Mouse (Mus musculus) gastrocnemius, postnatal 14 days (tissue): ENCODE data around the gene Scgb1c1. TPM values are rescaled to one million over a fixed set of nuclear protein-coding genes. Genes with fewer than 3 reads are reported as not detected.
"Not testable (repeated sequence)": the region's sequence is repeated elsewhere in the genome, so short reads cannot be mapped to it uniquely, and the experiment has no call there.

Experiments used
- DNase-seq: peaks from one replicate; pipeline ENCODE4 v3.0.0; 2021; ENCODE audit warnings: mixed read lengths
- intact Hi-C: fragments of 180-260 bp; cut with DNase I; formaldehyde crosslinking; loops from one replicate; pipeline ENCODE4 v1.15.1; 2025; ENCODE audit warnings: low total_unique reads
- total RNA-seq, 2 experiments: library from RNA; stranded (reverse); gene quantifications; 2 replicates each; pipeline ENCODE4 v1.2.3; 2021

Gene Scgb1c1
- total RNA-seq, 2 experiments from 2014 or later = not detected

GRCm38 (mm10) chr7:140864761-140865160 lies 19.4 kb downstream of the Scgb1c1 start:
- no peak for DNase-seq
- intact Hi-C loops = no loop called here

- no peak for DNase-seq
- intact Hi-C loops = no loop called here
Observed at GRCm38 (mm10) chr7:140874224-140874623, 28.9 kb downstream of the Scgb1c1 start.

GRCm38 (mm10) chr7:140877364-140877763 lies 32.0 kb downstream of the Scgb1c1 start:
- intact Hi-C loops = no loop called here
- DNase-seq = no peak

- DNase-seq = no peak
- intact Hi-C loops = no loop called here
Observed at GRCm38 (mm10) chr7:140879355-140879754, 34.0 kb downstream of the Scgb1c1 start.

- intact Hi-C loops = no loop called here
- no peak for DNase-seq
Observed at GRCm38 (mm10) chr7:140880419-140880818, 35.1 kb downstream of the Scgb1c1 start.

GRCm38 (mm10) chr7:140880865-140881515 lies 35.6 kb downstream of the Scgb1c1 start:
- intact Hi-C loops = no loop called here

GRCm38 (mm10) chr7:140881696-140882468 lies 36.5 kb downstream of the Scgb1c1 start, which contains the start of the genes Psmd13 and Sirt3:
Psmd13 (plus strand) TSS chr7:140881968.
Sirt3 (minus strand) TSS chr7:140882309.
- intact Hi-C loops = no loop called here

More at GRCm38 (mm10) chr7:140880865-140881515, 35.6 kb downstream of the Scgb1c1 start:
- no peak for DNase-seq

GRCm38 (mm10) chr7:140882469-140882803 lies 37.1 kb downstream of the Scgb1c1 start:
- DNase-seq = no peak
- intact Hi-C loops = no loop called here

More at GRCm38 (mm10) chr7:140881696-140882468, 36.5 kb downstream of the Scgb1c1 start, which contains the start of the genes Psmd13 and Sirt3:
- DNase-seq = peak; percentile 95

- intact Hi-C loops, DNase-seq: not testable (repeated sequence)
Observed at GRCm38 (mm10) chr7:140890636-140891035, 45.3 kb downstream of the Scgb1c1 start.

GRCm38 (mm10) chr7:140894031-140894430 lies 48.7 kb downstream of the Scgb1c1 start:
- intact Hi-C loops = no loop called here
- no peak for DNase-seq

GRCm38 (mm10) chr7:140894611-140895010 lies 49.3 kb downstream of the Scgb1c1 start:
- DNase-seq = no peak
- intact Hi-C loops = no loop called here

Other genes with a start within 250 kb of the Scgb1c1 start
- not detected for gene Olfr46, start 244.3 kb upstream of the Scgb1c1 start, total RNA-seq
- not detected for gene Olfr61, start 216.6 kb upstream of the Scgb1c1 start, total RNA-seq
- gene Olfr53, start 199.1 kb upstream of the Scgb1c1 start, total RNA-seq = not detected
- gene Olfr539, start 185.6 kb upstream of the Scgb1c1 start, total RNA-seq = not detected
- gene Olfr45, start 163.6 kb upstream of the Scgb1c1 start, total RNA-seq = not detected
- not detected for gene Olfr541, start 148.3 kb upstream of the Scgb1c1 start, total RNA-seq
- gene Cyp2e1, start 81.8 kb upstream of the Scgb1c1 start, total RNA-seq = under 1 TPM; 0.21 to 0.33 TPM
- not detected for gene Syce1, start 57.7 kb upstream of the Scgb1c1 start, total RNA-seq
- gene Zfp941, start 23.4 kb upstream of the Scgb1c1 start, total RNA-seq = not detected
- gene Urah, start 10.5 kb upstream of the Scgb1c1 start, total RNA-seq = not detected
- not detected for gene Odf3, start 2.3 kb downstream of the Scgb1c1 start, total RNA-seq
- not detected for gene Gm45785, start 10.8 kb downstream of the Scgb1c1 start, total RNA-seq
- 10 to 100 TPM; 13.9 to 16.2 TPM for gene Ric8a, start 11.4 kb downstream of the Scgb1c1 start, total RNA-seq
- 10 to 100 TPM in 1 of 2 experiments, 1 to 10 TPM in 1; 8.3 to 11.1 TPM for gene Bet1l, start 12.0 kb downstream of the Scgb1c1 start, total RNA-seq
- gene Psmd13, start 36.4 kb downstream of the Scgb1c1 start, total RNA-seq = 10 to 100 TPM; 93.5 to 94.2 TPM
- 10 to 100 TPM; 19.5 to 24.7 TPM for gene Sirt3, start 36.8 kb downstream of the Scgb1c1 start, total RNA-seq
- 1,000 to 10,000 TPM; 1,269 to 1,458 TPM for gene Cox8b, start 54.9 kb downstream of the Scgb1c1 start, total RNA-seq
- gene Nlrp6, start 75.4 kb downstream of the Scgb1c1 start, total RNA-seq = not detected
- 1 to 10 TPM; 6.7 to 6.9 TPM for gene Pgghg, start 95.8 kb downstream of the Scgb1c1 start, total RNA-seq
- gene Ifitm5, start 104.7 kb downstream of the Scgb1c1 start, total RNA-seq = not detected
- gene Gm45717, start 110.4 kb downstream of the Scgb1c1 start, total RNA-seq = not detected
- 100 to 1,000 TPM in 1 of 2 experiments, 10 to 100 TPM in 1; 83.9 to 105 TPM for gene Ifitm2, start 110.4 kb downstream of the Scgb1c1 start, total RNA-seq
- 1 to 10 TPM; 1.3 to 1.4 TPM for gene Ifitm1, start 121.7 kb downstream of the Scgb1c1 start, total RNA-seq
- gene Ifitm3, start 165.2 kb downstream of the Scgb1c1 start, total RNA-seq = 10 to 100 TPM; 44.9 to 54.0 TPM
- not detected for gene Ifitm6, start 172.4 kb downstream of the Scgb1c1 start, total RNA-seq
- gene Gm17387, start 183.6 kb downstream of the Scgb1c1 start, total RNA-seq = not detected
- gene B4galnt4, start 215.6 kb downstream of the Scgb1c1 start, total RNA-seq = under 1 TPM in 1 of 2 experiments, not detected in 1; 0.23 TPM
- not detected for gene Pkp3, start 232.7 kb downstream of the Scgb1c1 start, total RNA-seq